Mouse (Mus musculus) kidney, postnatal 0 days (tissue): ENCODE results near the gene Chchd3. TPM values are rescaled to one million over a fixed set of nuclear protein-coding genes. Genes with fewer than 3 reads are reported as not detected.

Experiments used
- ATAC-seq: fragments of 200-750 bp; cut with Nextera tagmentation; replicated peaks from 2 replicates; pipeline ENCODE4 v1.8.0; 2017; ENCODE audit warnings: low read depth, moderate number of reproducible peaks, moderate TSS enrichment, moderate library complexity; ENCODE audit not compliant: low FRiP score
- DNase-seq: peaks from one replicate; pipeline ENCODE4 v3.0.0-alpha.2; 2016; ENCODE audit warnings: low spot score
- H3K27ac ChIP-seq: fragments of 300-500 bp; sonication (generic); 2 replicates; pipeline ENCODE4 v1.5.1; 2014; ENCODE audit warnings: mild to moderate bottlenecking
- H3K27me3 ChIP-seq: fragments of 300-500 bp; sonication (generic); 2 replicates; pipeline ENCODE4 v1.6.1; 2014; ENCODE audit warnings: low read length, mixed read lengths; ENCODE audit not compliant: insufficient read depth
- H3K36me3 ChIP-seq: fragments of 300-500 bp; sonication (generic); 2 replicates; pipeline ENCODE4 v1.6.1; 2014; ENCODE audit warnings: low read length, mixed read lengths; ENCODE audit not compliant: insufficient read depth
- H3K4me1 ChIP-seq: fragments of 300-500 bp; sonication (generic); replicated peaks from 2 replicates; pipeline ENCODE4 v1.6.1; 2014; ENCODE audit warnings: antibody characterized with exemption, low read length, mixed read lengths; ENCODE audit not compliant: insufficient read depth
- H3K4me2 ChIP-seq: fragments of 300-500 bp; sonication (generic); 2 replicates; pipeline ENCODE4 v1.6.1; 2014; ENCODE audit warnings: mild to moderate bottlenecking, low read length, moderate library complexity, mixed read lengths
- H3K4me3 ChIP-seq: fragments of 300-500 bp; sonication (generic); replicated peaks from 2 replicates; pipeline ENCODE4 v1.5.1; 2014; ENCODE audit warnings: low read depth, low read length
- H3K9ac ChIP-seq: fragments of 300-500 bp; sonication (generic); 2 replicates; pipeline ENCODE4 v1.6.1; 2014; ENCODE audit warnings: low read depth, low read length
- H3K9me3 ChIP-seq: fragments of 300-500 bp; sonication (generic); replicated peaks from 2 replicates; pipeline ENCODE4 v1.6.1; 2016; ENCODE audit warnings: low read length, inconsistent platforms, mixed read lengths
- CTCF ChIP-seq: IDR thresholded peaks from 2 replicates; pipeline ENCODE4 v1.5.1; 2016; ENCODE audit warnings: antibody characterized with exemption, low read depth, mild to moderate bottlenecking, moderate library complexity
- WGBS: fragments of 180-500 bp; shearing (Covaris S2); extraction: QIAGEN DNeasy Blood & Tissue Kit; methylation state at CpG from one replicate; pipeline ENCODE4 v1.1.7; 2014; 5-methylcytosine and 5-hydroxymethylcytosine counted together
- polyA plus RNA-seq: library from polyadenylated mRNA; unstranded; fragments of >200 nt; fragmentation: Nextera tagmentation; extraction: Ambion mirVana; gene quantifications from 2 replicates; pipeline ENCODE4 v1.2.1, GENCODE M21; 2015

Chchd3 gene
- polyA plus RNA-seq, 1 experiment from 2014 or later, result 154 TPM

GRCm38 (mm10) chr6:32803646-32804045 lies 256.4 kb downstream of the Chchd3 start:
- ATAC-seq, result no peak
- Histone ChIP-seq H3K36me3 (0 out of 2 replicates have a peak, but pooled peaks cover 2% of the 10 kb centered on the region), H3K9me3 (no peaks in the 10 kb centered on the region), H3K4me1 (no peaks in the 10 kb centered on the region), H3K9ac (no peak overlapping the region), H3K27me3 (no peaks in the 10 kb centered on the region), H3K4me3 (no peak overlapping the region), H3K27ac (no peak overlapping the region), H3K4me2 (no peak overlapping the region)
- TF ChIP-seq CTCF, result no peak
- 95% methylated on average over 4 of the region's 4 CpGs for WGBS
- no peak for DNase-seq

DNA sequence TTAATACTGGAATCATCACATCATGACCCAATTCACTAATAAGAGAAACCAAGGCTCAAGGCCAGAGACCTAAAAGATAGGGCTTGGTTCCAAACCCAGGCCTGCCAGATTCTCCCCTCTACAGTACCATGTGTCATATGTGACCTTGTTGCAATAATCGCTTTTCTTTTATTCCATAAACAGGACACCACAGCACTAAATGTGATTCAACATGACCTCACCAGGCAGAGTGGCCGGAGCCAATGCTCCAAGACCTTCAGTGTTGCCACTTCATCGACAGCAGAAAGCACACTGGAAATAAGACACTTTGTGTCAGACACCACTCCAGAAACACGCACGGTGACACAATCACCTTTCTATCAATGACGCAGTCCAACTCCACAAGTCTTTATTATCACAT lies 258.3 kb downstream of the Chchd3 start:
- no peak overlapping the region for H3K9ac ChIP-seq
- H3K4me3 ChIP-seq, result no peak overlapping the region
- 0 out of 2 replicates have a peak, but pooled peaks cover 2% of the 10 kb centered on the region for H3K36me3 ChIP-seq
- no peak overlapping the region for H3K27ac ChIP-seq
- no peaks in the 10 kb centered on the region for H3K4me1 ChIP-seq
- no peak for ATAC-seq
- H3K4me2 ChIP-seq, result no peak overlapping the region
- no peak for DNase-seq
- 97% methylated on average over 6 of the region's 6 CpGs for WGBS
- no peaks in the 10 kb centered on the region for H3K27me3 ChIP-seq
- TF ChIP-seq CTCF, result no peak
- no peaks in the 10 kb centered on the region for H3K9me3 ChIP-seq

GRCm38 (mm10) chr6:32797525-32797924 lies 262.5 kb downstream of the Chchd3 start:
- H3K27ac ChIP-seq, result no peak overlapping the region
- no peaks in the 10 kb centered on the region for H3K4me1 ChIP-seq
- 45% methylated on average over 4 of the region's 4 CpGs for WGBS
- no peak overlapping the region for H3K4me2 ChIP-seq
- H3K27me3 ChIP-seq, result no peaks in the 10 kb centered on the region
- TF ChIP-seq CTCF, result no peak
- DNase-seq (no peak), ATAC-seq (no peak)
- H3K4me3 ChIP-seq, result no peak overlapping the region
- no peaks in the 10 kb centered on the region for H3K9me3 ChIP-seq
- no peak overlapping the region for H3K9ac ChIP-seq
- H3K36me3 ChIP-seq, result 0 out of 2 replicates have a peak, but pooled peaks cover under 1% of the 10 kb centered on the region

DNA sequence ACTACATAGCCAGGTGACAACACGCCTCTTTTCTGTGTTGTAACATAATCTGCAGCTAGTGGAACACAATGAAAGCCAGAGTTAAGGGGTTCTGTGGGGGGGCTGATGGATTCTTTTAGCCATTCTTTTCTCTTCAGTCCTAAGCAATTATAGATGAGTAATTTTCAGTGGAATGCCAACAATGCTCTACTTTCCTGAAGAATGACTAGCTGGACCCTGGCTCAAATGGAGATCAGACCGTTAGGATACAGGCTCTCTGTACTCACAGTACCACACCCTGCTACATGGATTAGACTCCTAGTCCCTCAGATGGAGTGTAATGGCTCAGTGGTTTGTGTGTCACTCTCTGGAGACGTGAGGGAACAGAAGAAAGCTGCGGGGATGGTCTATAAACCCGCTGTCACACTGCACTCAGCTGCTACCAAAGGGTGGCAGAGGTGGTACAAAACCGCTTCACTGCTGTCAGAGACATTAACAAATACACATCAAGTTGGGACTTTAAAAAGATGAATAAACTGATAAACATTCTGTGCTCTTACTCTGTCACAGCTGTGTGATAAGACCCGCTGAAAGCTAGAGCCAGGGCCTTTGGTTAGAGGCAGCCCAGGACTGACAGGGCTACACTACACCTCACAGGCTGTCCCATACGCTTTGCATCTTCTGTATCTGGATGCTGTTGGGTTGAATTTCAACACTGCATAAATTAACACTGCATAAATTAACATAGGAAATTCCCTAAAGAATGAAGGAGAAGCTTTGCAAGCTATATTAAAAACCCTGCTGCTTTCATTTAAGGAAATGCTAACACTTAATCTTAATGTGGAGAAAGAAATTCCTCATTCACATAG lies 264.2 kb downstream of the Chchd3 start:
- no peak for ATAC-seq
- H3K4me2 ChIP-seq, result no peak overlapping the region
- H3K9ac ChIP-seq, result no peak overlapping the region
- no peaks in the 10 kb centered on the region for H3K9me3 ChIP-seq
- no peak overlapping the region for H3K27ac ChIP-seq
- WGBS, result 55% methylated on average over 8 of the region's 8 CpGs
- TF ChIP-seq CTCF, result no peak
- H3K4me3 ChIP-seq, result no peak overlapping the region
- peak; percentile 60 for DNase-seq
- no peaks in the 10 kb centered on the region for H3K27me3 ChIP-seq
- no peaks in the 10 kb centered on the region for H3K36me3 ChIP-seq
- H3K4me1 ChIP-seq, result no peaks in the 10 kb centered on the region

DNA sequence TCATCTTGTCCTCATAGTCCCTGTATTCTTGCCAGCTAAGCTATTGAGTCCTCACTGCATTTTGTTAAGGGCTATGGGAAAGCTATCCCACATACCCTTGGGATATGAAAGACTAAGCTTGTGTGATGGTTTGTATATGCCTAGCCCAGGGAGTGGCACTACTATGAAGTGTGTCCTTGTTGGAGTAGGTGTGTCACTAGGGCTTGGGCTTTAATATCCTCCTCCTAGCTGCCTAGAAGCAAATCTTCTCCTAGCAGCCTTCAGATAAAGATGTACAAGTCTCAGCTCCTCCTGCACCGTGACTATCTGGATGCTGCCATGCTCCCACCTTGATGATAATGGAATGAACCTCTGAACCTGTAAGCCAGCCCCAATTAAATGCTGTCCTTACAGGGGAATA lies 266.5 kb downstream of the Chchd3 start:
- Histone ChIP-seq H3K9me3 (no peaks in the 10 kb centered on the region), H3K27ac (no peak overlapping the region), H3K36me3 (no peaks in the 10 kb centered on the region), H3K4me2 (no peak overlapping the region), H3K9ac (no peak overlapping the region), H3K4me3 (no peak overlapping the region), H3K4me1 (no peaks in the 10 kb centered on the region), H3K27me3 (no peaks in the 10 kb centered on the region)
- DNase-seq (no peak), ATAC-seq (no peak)
- 97% methylated on average over 1 of the region's 1 CpGs for WGBS
- TF ChIP-seq CTCF, result no peak

DNA sequence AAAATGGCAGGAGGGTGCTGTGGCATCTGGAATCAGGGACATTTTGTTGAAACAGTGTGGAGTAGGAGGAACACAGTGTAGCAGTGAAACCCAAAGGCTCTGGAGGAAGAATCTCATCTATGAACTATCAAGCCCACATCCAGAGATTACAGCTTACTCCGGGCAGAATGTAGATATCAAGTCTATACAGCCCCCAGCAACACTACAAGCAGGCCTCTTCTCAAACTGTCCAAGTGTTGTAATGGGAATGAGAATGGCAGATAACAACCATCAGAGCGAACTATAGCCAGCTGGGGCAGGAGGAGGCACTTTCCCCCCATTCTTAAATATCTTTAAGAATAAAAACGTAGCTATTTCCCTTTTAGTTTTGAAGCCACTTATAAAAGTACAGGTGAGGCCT lies 266.9 kb downstream of the Chchd3 start:
- WGBS, result 98% methylated on average over 3 of the region's 3 CpGs
- Histone ChIP-seq H3K27me3 (no peaks in the 10 kb centered on the region), H3K4me3 (no peak overlapping the region), H3K36me3 (no peaks in the 10 kb centered on the region), H3K27ac (no peak overlapping the region), H3K4me2 (no peak overlapping the region), H3K9me3 (no peaks in the 10 kb centered on the region), H3K9ac (no peak overlapping the region), H3K4me1 (no peaks in the 10 kb centered on the region)
- no peak for DNase-seq
- no peak for TF ChIP-seq CTCF
- no peak for ATAC-seq

- no peak for DNase-seq
- 84% methylated on average over 4 of the region's 4 CpGs for WGBS
- no peaks in the 10 kb centered on the region for H3K9me3 ChIP-seq
- H3K4me1 ChIP-seq, result 0 out of 2 replicates have a peak, but pooled peaks cover 4% of the 10 kb centered on the region
- ATAC-seq, result no peak
- no peak overlapping the region for H3K9ac ChIP-seq
- no peak overlapping the region for H3K4me2 ChIP-seq
- H3K27me3 ChIP-seq, result no peaks in the 10 kb centered on the region
- no peak overlapping the region for H3K4me3 ChIP-seq
- H3K27ac ChIP-seq, result no peak overlapping the region
- no peak for TF ChIP-seq CTCF
- H3K36me3 ChIP-seq, result no peaks in the 10 kb centered on the region
These were observed 269.6 kb downstream of the Chchd3 start for GRCm38 (mm10) chr6:32790487-32790886.
